Mouse (Mus musculus) spleen, adult 2 months (tissue): Measurements from ENCODE around the gene Gimap5. TPM values are rescaled to one million over a fixed set of nuclear protein-coding genes. Genes with fewer than 3 reads are reported as not detected.

ENCODE experiments used
- DNase-seq, 2 experiments: peaks; one replicate each; pipeline versions ENCODE4 v3.0.0 to v3.0.0-alpha.2; 2012 to 2021; ENCODE audit warnings: low spot score in 2 of 2, low read depth in 1 of 2
- H3K27ac ChIP-seq: fragments of 200-500 bp; 2 replicates; pipeline ENCODE4 v1.5.1; 2012; ENCODE audit warnings: low read length, inconsistent platforms; ENCODE audit not compliant: insufficient read depth
- H3K27me3 ChIP-seq: fragments of 200-500 bp; 2 replicates; pipeline ENCODE4 v1.6.1; 2012; ENCODE audit warnings: mild to moderate bottlenecking, moderate library complexity, low read length, inconsistent platforms; ENCODE audit not compliant: control insufficient read depth, insufficient read depth
- H3K36me3 ChIP-seq: fragments of 200-500 bp; 2 replicates; pipeline ENCODE4 v1.6.1; 2012; ENCODE audit warnings: mild to moderate bottlenecking, low read length, inconsistent platforms; ENCODE audit not compliant: control insufficient read depth, insufficient read depth
- H3K4me1 ChIP-seq: fragments of 200-500 bp; 2 replicates; pipeline ENCODE4 v1.6.1; 2011; ENCODE audit warnings: inconsistent platforms; ENCODE audit not compliant: control insufficient read depth, insufficient read depth, insufficient read length
- H3K4me3 ChIP-seq: fragments of 200-500 bp; 2 replicates; pipeline ENCODE4 v1.5.1; 2011; ENCODE audit warnings: mild to moderate bottlenecking, inconsistent platforms; ENCODE audit not compliant: insufficient read depth, insufficient read length; ENCODE audit errors: extremely low read depth
- CTCF ChIP-seq: fragments of 200-500 bp; IDR thresholded peaks from 2 replicates; pipeline ENCODE4 v1.5.1; 2011; ENCODE audit warnings: mild to moderate bottlenecking, inconsistent platforms; ENCODE audit not compliant: insufficient read depth, insufficient read length, insufficient replicate concordance; ENCODE audit errors: extremely low read depth
- POLR2A ChIP-seq: fragments of 200-500 bp; IDR thresholded peaks from 2 replicates; pipeline ENCODE4 v1.6.1; 2011; ENCODE audit warnings: low read depth, low read length, inconsistent platforms
- WGBS: fragments of 180-500 bp; shearing (Covaris S2); methylation state at CpG from one replicate; pipeline ENCODE4 v1.1.7; 2018; 5-methylcytosine and 5-hydroxymethylcytosine counted together
- polyA plus RNA-seq: library from polyadenylated mRNA; depleted of rRNA; stranded (reverse); fragments of >200 nt; gene quantifications from 2 replicates; pipeline ENCODE4 v1.2.3, GENCODE M21; 2012

The Gimap5 gene
- polyA plus RNA-seq, 1 experiment = 74.0 TPM

DNA sequence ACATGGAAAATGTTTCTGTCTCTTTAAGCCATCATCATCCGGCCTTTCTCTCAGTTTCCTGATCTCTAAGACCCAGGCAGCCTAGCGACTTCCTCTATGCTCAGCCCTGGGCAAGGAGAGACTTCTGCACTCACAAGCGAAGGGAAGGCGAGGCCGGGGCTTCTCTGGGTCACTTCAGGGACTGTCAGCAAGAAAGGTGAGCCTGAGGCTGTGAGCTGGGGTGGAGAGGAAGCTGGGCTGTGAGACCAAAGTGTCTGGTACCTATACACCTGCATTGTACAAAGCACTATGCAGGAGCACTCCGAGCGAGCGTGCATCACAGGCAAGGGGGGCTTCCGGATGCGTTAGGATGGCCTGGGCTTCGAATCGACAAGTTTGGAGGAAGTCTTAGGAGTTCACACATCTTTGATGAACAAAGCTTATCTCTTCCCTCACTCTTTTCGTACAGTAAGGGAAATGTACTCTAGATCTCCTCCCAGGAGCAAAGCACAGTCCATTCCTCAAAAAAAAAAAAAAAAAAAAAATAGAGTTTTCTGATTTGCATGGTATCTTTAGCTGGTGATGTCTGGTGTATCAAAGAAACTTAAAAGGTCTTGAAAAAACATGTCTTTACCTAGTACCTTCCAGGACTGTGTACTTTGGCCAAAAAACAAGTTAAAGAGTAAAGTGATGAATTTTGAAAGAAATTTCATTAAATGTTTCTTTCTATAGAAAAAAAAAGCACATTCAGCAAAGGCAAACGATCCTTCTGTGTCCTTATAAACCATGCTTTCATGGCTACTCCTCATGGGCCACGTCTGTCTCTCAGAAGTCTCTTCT lies 6.8 kb upstream of the Gimap5 start, which contains the start of gene Gimap1:
TSS of gene Gimap1 (plus strand) at position 94 of the 819 bp plus-strand sequence.
- peaks cover 37% of the 10 kb centered on the region for H3K4me1 ChIP-seq
- H3K36me3 ChIP-seq = peaks cover 22% of the 10 kb centered on the region
- TF ChIP-seq CTCF = no peak
- peak; percentile 95 for TF ChIP-seq POLR2A
- peak; percentile 62 to 82 for DNase-seq
- H3K27me3 ChIP-seq = no peaks in the 10 kb centered on the region
- WGBS = 2% methylated on average over 15 of the region's 15 CpGs
- peak within 1 kb of the TSS; percentile 100 for H3K27ac ChIP-seq
- peak within 1 kb of the TSS; percentile 93 for H3K4me3 ChIP-seq

DNA sequence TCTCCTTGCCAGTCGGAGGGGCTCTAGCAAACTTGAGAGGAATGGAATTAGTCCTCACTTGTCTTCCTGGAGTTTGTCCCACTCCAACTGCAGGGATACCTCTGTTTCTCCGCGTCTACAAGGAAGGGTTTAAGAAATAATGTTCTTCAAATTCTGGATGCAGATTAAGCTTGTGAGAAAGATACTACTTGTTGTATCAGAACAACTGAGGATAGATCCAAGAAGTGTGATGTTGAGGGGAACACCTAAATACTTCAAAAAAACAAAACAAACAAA lies 6.3 kb upstream of the Gimap5 start:
- WGBS = 13% methylated on average over 3 of the region's 3 CpGs
- Histone ChIP-seq H3K4me3 (peak overlapping the region; percentile 93), H3K36me3 (peaks cover 22% of the 10 kb centered on the region), H3K27ac (peak overlapping the region; percentile 97), H3K4me1 (peaks cover 34% of the 10 kb centered on the region), H3K27me3 (no peaks in the 10 kb centered on the region)
- no peak for DNase-seq
- no peak for TF ChIP-seq CTCF
- no peak for TF ChIP-seq POLR2A

DNA sequence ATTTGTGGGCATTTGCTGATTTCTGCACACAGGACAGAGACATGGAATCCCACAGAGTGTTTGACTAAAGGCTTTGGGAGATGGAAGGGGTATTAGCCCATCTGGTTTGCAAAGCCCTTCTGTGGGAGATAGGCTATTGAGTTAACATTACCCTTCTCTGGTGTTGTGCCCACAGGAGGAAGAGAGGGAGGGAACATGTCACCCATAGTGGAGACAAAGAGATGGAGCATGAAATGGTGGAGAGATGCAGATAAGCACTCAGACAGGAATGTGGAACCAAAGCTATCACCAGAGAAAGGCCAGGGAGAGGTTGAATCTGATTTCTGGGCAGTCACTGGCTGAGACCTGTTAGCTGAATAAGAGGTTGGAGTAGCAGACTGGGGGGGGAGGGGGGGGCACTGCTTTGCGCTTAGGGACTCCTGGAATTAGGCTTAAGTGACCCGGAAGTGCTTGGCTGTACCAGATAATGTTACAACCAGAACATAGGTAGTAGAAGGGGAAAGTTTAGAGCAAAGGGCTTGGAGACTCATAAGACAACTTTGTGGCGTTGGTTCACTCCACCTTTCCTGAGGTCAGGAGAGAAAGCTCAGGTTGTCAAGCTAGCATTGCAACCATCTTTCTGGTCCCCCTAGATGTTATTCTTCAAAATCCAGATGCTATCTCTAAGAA lies 5.4 kb upstream of the Gimap5 start:
- H3K4me1 ChIP-seq = peaks cover 35% of the 10 kb centered on the region
- no peak; the same call in 1 of the 2 replicates for TF ChIP-seq POLR2A
- TF ChIP-seq CTCF = no peak
- H3K27me3 ChIP-seq = no peaks in the 10 kb centered on the region
- H3K36me3 ChIP-seq = peaks cover 22% of the 10 kb centered on the region
- 18% methylated on average over 3 of the region's 3 CpGs for WGBS
- no peak for DNase-seq
- peak overlapping the region; percentile 97 for H3K27ac ChIP-seq
- H3K4me3 ChIP-seq = peak overlapping the region; percentile 66

DNA sequence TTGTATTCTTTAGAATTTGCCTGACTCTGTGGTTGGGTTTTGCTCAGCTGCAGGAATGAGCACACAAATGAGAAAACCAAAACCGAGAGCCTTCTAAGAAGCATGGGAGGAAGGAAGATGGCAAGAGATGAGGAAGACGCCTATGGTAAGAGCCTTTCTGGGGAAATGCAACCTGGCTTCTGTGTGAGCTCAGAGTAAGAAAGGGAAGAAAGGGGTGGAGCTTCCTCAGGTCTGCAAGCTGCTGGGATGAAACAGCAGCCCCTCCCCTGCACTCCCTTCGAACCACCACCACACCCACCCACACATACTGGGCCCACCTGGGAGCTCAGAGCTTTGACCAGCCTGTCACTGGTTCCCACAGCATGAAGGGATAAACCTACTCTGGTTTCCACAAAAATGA lies 4.7 kb upstream of the Gimap5 start:
- TF ChIP-seq CTCF (no peak), POLR2A (peak; percentile 38; the same call in 1 of the 2 replicates)
- Histone ChIP-seq H3K36me3 (peaks cover 22% of the 10 kb centered on the region), H3K27ac (peak overlapping the region; percentile 97), H3K4me1 (peaks cover 31% of the 10 kb centered on the region), H3K4me3 (peak overlapping the region; percentile 66), H3K27me3 (no peaks in the 10 kb centered on the region)
- 12% methylated on average over 3 of the region's 3 CpGs for WGBS
- peak in 1 of 2 experiments; percentile 40 for DNase-seq

DNA sequence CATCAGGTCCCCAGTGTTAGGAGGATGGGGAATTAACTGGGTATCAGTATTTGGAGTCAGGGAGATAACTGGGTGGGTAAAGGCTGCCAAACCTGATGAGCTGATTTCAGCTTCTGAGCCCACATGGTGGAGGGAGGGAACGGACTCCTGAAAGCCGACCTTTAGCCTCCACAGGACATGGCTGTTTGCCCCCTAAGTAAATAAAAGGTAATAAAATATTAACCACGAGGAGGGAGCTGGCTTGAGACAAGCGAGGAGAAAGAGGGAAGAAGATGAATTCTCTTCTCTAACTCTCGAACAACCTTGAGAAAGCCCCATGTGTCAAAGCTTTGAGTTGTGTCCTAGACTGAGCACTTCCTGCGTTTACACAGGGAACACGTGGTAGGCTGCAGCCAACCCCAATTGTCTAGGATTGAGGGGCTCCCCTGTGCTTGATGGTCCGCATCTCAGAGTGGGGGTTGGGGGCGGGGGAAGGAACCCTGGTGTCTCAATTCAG lies 4.2 kb upstream of the Gimap5 start:
- no peaks in the 10 kb centered on the region for H3K27me3 ChIP-seq
- H3K36me3 ChIP-seq = peaks cover 22% of the 10 kb centered on the region
- H3K4me3 ChIP-seq = peak overlapping the region; percentile 66
- TF ChIP-seq POLR2A (no peak), CTCF (no peak)
- H3K27ac ChIP-seq = peak overlapping the region; percentile 97
- WGBS = 39% methylated on average over 9 of the region's 9 CpGs
- no peak for DNase-seq
- H3K4me1 ChIP-seq = peaks cover 29% of the 10 kb centered on the region

DNA sequence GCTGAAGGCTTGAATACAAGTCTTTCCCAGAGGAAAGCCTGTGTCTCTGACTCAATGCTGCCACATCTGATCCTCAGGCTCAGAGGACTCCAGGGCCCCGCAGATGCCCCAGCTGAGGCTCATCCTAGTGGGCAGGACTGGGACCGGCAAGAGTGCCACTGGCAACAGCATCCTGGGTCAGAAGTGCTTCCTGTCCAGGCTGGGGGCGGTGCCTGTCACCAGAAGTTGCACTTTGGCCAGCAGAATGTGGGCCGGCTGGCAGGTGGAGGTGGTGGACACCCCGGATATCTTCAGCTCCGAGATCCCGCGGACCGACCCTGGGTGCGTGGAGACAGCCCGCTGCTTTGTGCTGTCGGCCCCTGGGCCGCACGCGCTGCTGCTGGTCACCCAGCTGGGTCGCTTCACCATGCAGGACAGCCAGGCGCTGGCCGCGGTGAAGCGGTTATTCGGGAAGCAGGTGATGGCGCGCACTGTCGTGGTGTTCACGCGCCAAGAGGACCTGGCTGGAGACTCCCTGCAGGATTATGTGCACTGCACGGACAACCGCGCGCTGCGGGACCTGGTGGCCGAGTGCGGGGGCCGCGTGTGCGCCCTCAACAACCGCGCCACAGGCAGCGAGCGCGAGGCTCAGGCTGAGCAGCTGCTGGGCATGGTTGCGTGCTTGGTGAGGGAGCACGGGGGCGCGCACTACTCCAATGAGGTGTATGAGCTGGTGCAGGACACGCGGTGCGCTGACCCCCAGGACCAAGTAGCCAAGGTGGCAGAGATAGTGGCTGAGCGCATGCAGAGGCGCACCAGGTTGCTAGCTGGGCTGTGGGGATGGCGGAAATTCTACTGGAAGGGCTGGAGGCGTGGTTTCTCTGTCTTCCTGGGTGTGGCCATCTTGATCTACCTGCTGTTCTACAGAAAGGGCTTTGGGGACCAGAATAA lies 3.3 kb upstream of the Gimap5 start:
- H3K4me3 ChIP-seq = no peak overlapping the region
- peaks cover 22% of the 10 kb centered on the region for H3K36me3 ChIP-seq
- WGBS = 83% methylated on average over 52 of the region's 52 CpGs
- TF ChIP-seq CTCF (no peak), POLR2A (no peak)
- H3K27ac ChIP-seq = peak overlapping the region; percentile 97
- H3K27me3 ChIP-seq = no peaks in the 10 kb centered on the region
- no peak for DNase-seq
- H3K4me1 ChIP-seq = peaks cover 26% of the 10 kb centered on the region
